Mouse (Mus musculus) stomach, postnatal 0 days (tissue): ENCODE measurements around the gene 0610030E20Rik.

Source experiments
- CTCF ChIP-seq: IDR thresholded peaks from 2 replicates; pipeline ENCODE4 v1.5.1; 2016; ENCODE audit warnings: antibody characterized with exemption, low read depth, mild to moderate bottlenecking, moderate library complexity
- EP300 ChIP-seq: optimal IDR thresholded peaks from 2 replicates; pipeline ENCODE3; 2016; ENCODE audit warnings: antibody characterized with exemption

GRCm38 (mm10) chr6:72330133-72330532 is 17.0 kb upstream of the 0610030E20Rik start:
- no peak for TF ChIP-seq CTCF
- no peak for TF ChIP-seq EP300
